Mouse (Mus musculus): Measurements from ENCODE around the gene Zdhhc6. TPM values are rescaled to one million over a fixed set of nuclear protein-coding genes. Genes with fewer than 3 reads are reported as not detected.

Zdhhc6 gene
- polyA plus RNA-seq, 1 experiment from 2014 or later, result 66.3 TPM

DNA sequence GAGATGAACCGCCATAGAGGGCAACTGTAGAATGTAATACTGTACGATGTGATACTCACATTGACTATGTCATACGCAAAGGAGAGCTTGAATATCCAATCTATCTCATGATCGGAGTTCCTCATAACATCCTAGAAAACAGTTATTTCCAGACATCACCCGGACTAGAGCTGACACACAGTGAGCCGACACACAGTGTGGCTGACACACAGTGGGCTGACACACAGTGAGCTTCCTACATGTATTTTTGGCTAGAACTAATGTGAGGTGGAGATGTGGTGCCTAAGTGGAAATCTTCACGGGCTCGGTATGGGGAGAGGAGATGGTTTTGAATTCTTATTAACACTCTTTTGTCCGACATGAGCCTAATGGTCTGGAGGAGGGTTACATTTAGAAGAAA is 93.6 kb downstream of the Zdhhc6 start:
- Histone ChIP-seq H3K4me3 (replicated peaks; ENCODE audit: low read length) (no peak overlapping the region), H3K36me3 (replicated peaks; ENCODE audit: control insufficient read depth, insufficient read depth) (no peaks in the 10 kb centered on the region), H3K4me1 (replicated peaks; ENCODE audit: control insufficient read depth, insufficient read depth, low read length) (no peaks in the 10 kb centered on the region), H3K9ac (no peak overlapping the region), H3K9me3 (ENCODE audit: control insufficient read depth, low read length) (no peaks in the 10 kb centered on the region), H3K27ac (no peak overlapping the region), H3K4me2 (replicated peaks) (no peak overlapping the region), H3K27me3 (ENCODE audit: control insufficient read depth, insufficient read depth, low read length) (no peaks in the 10 kb centered on the region)
- no peak for DNase-seq (ENCODE audit: low spot score)
- no peak for ATAC-seq (ENCODE audit: low FRiP score)
- 95% methylated on average over 9 of the region's 9 CpGs for WGBS

Other genes with a start within 250 kb of the Zdhhc6 start
- gene Gpam, start 188.8 kb downstream of the Zdhhc6 start, polyA plus RNA-seq (2014; fragmentation: Nextera tagmentation; extraction: Ambion mirVana), result 26.8 and 29.3 TPM in 2 replicates
- 0.37 TPM in 1 of 2 replicates, not detected in the other for gene Tectb, start 135.3 kb downstream of the Zdhhc6 start, polyA plus RNA-seq (2014; fragmentation: Nextera tagmentation; extraction: Ambion mirVana)
- gene Gucy2g, start 74.8 kb downstream of the Zdhhc6 start, polyA plus RNA-seq (2014; fragmentation: Nextera tagmentation; extraction: Ambion mirVana), result 0.08 and 0.09 TPM in 2 replicates
- gene Acsl5, start 64.1 kb downstream of the Zdhhc6 start, polyA plus RNA-seq (2014; fragmentation: Nextera tagmentation; extraction: Ambion mirVana), result 17.3 and 23.4 TPM in 2 replicates
- gene Vti1a, start 263 bp upstream of the Zdhhc6 start, polyA plus RNA-seq (2014; fragmentation: Nextera tagmentation; extraction: Ambion mirVana), result 32.1 and 35.4 TPM in 2 replicates

Data from hindbrain, embryonic 14.5 days (tissue).